Mouse (Mus musculus) MEL (cell line): ENCODE data around the gene Wdr89. TPM values are rescaled to one million over a fixed set of nuclear protein-coding genes. Genes with fewer than 3 reads are reported as not detected.

Experiments
- DNase-seq: peaks from one replicate; pipeline ENCODE4 v3.0.0; 2011; ENCODE audit warnings: low read depth, low spot score
- H3K27ac ChIP-seq: 2 replicates; pipeline ENCODE4 v1.5.1; 2012; ENCODE audit warnings: low read depth, mild to moderate bottlenecking, control low read depth, low read length, moderate library complexity; ENCODE audit not compliant: control insufficient read depth
- H3K27me3 ChIP-seq, 2 experiments: fragments of 150-350 bp in 1 of 2; sonication (generic) in 1 of 2; 2 replicates each; pipeline ENCODE4 v1.6.1; 2012; ENCODE audit warnings: low read length in 2 of 2, mild to moderate bottlenecking in 2 of 2, improper control_type of control experiment in 1 of 2, moderate library complexity in 1 of 2; ENCODE audit not compliant: insufficient read depth in 2 of 2, control insufficient read depth in 1 of 2
- H3K36me3 ChIP-seq, 2 experiments: 2 replicates each; pipeline ENCODE4 v1.6.1; 2012 to 2014; ENCODE audit warnings: low read length in 2 of 2, improper control_type of control experiment in 1 of 2, inconsistent platforms in 1 of 2, mild to moderate bottlenecking in 1 of 2; ENCODE audit not compliant: insufficient read depth in 2 of 2, control insufficient read depth in 1 of 2
- H3K4me1 ChIP-seq, 2 experiments: fragments of 150-350 bp in 1 of 2; sonication (generic) in 1 of 2; 2 replicates each; pipeline ENCODE4 v1.6.1; 2012; ENCODE audit warnings: low read length in 2 of 2, improper control_type of control experiment in 1 of 2, mild to moderate bottlenecking in 1 of 2; ENCODE audit not compliant: insufficient read depth in 2 of 2, control insufficient read depth in 1 of 2
- H3K4me3 ChIP-seq, 2 experiments: fragments of 150-350 bp in 1 of 2; sonication (generic) in 1 of 2; 2 replicates each; pipeline ENCODE4 v1.5.1; 2012; ENCODE audit warnings: low read depth in 2 of 2, low read length in 2 of 2, mild to moderate bottlenecking in 2 of 2, moderate library complexity in 2 of 2, control low read depth in 1 of 2, improper control_type of control experiment in 1 of 2; ENCODE audit not compliant: control insufficient read depth in 1 of 2, insufficient read depth in 1 of 2
- H3K79me2 ChIP-seq: 2 replicates; pipeline ENCODE4 v1.6.1; 2012; ENCODE audit warnings: mild to moderate bottlenecking, low read length, moderate library complexity; ENCODE audit not compliant: control insufficient read depth, poor library complexity, insufficient read depth
- H3K9ac ChIP-seq: 2 replicates; pipeline ENCODE4 v1.6.1; 2012; ENCODE audit warnings: low read depth, mild to moderate bottlenecking, control low read depth, low read length, moderate library complexity; ENCODE audit not compliant: control insufficient read depth, poor library complexity, severe bottlenecking
- H3K9me3 ChIP-seq: fragments of 150-350 bp; sonication (generic); replicated peaks from 2 replicates; pipeline ENCODE4 v1.6.1; 2012; ENCODE audit warnings: mild to moderate bottlenecking, low read length, improper control_type of control experiment, moderate library complexity; ENCODE audit not compliant: insufficient read depth
- BHLHE40 ChIP-seq: IDR thresholded peaks from 2 replicates; pipeline ENCODE4 v1.6.1; 2012; ENCODE audit warnings: low read depth, mild to moderate bottlenecking, inconsistent platforms, low read length, improper control_type of control experiment, borderline replicate concordance
- CHD1 ChIP-seq: IDR thresholded peaks from 2 replicates; pipeline ENCODE4 v1.6.1; 2012; ENCODE audit warnings: low read depth, mild to moderate bottlenecking, inconsistent platforms, low read length, improper control_type of control experiment
- ELF1 ChIP-seq: IDR thresholded peaks from 2 replicates; pipeline ENCODE4 v1.6.1; 2014; ENCODE audit warnings: low read depth, mild to moderate bottlenecking, inconsistent platforms, low read length, improper control_type of control experiment, moderate library complexity
- EP300 ChIP-seq, 2 experiments: IDR thresholded peaks; 2 replicates each; pipeline ENCODE4 v1.6.1; 2011; ENCODE audit warnings: improper control_type of control experiment in 2 of 2, low read length in 2 of 2, low read depth in 1 of 2, mild to moderate bottlenecking in 1 of 2
- JUND ChIP-seq: IDR thresholded peaks from 2 replicates; pipeline ENCODE4 v1.6.1; 2011; ENCODE audit warnings: low read depth, mild to moderate bottlenecking, improper control_type of control experiment, low read length
- KAT2A ChIP-seq: conservative IDR thresholded peaks from 2 replicates; pipeline ENCODE4 v1.6.1; 2012; ENCODE audit warnings: low read depth, low read length, improper control_type of control experiment, inconsistent platforms
- MAFK ChIP-seq: IDR thresholded peaks from 2 replicates; pipeline ENCODE4 v1.6.1; 2011; ENCODE audit warnings: low read depth, mild to moderate bottlenecking, low read length, improper control_type of control experiment, borderline replicate concordance
- MAX ChIP-seq: IDR thresholded peaks from 2 replicates; pipeline ENCODE4 v1.6.1; 2011; ENCODE audit warnings: low read length, improper control_type of control experiment
- MAZ ChIP-seq: IDR thresholded peaks from 2 replicates; pipeline ENCODE4 v1.6.1; 2012; ENCODE audit warnings: low read depth, mild to moderate bottlenecking, inconsistent platforms, low read length, improper control_type of control experiment
- MYC ChIP-seq: IDR thresholded peaks from 2 replicates; pipeline ENCODE4 v1.6.1; 2011; ENCODE audit warnings: low read depth, mild to moderate bottlenecking, low read length, improper control_type of control experiment, moderate library complexity
- NELFE ChIP-seq: IDR thresholded peaks from 2 replicates; pipeline ENCODE4 v1.6.1; 2011; ENCODE audit warnings: low read depth, low read length, improper control_type of control experiment
- POLR2A ChIP-seq, 2 experiments: IDR thresholded peaks; 2 replicates each; pipeline ENCODE4 v1.6.1; 2011 to 2012; ENCODE audit warnings: low read length in 2 of 2, mild to moderate bottlenecking in 2 of 2, control low read depth in 1 of 2, improper control_type of control experiment in 1 of 2, low read depth in 1 of 2, moderate library complexity in 1 of 2; ENCODE audit not compliant: control insufficient read depth in 1 of 2, insufficient read depth in 1 of 2, poor library complexity in 1 of 2
- POLR2AphosphoS2 ChIP-seq: IDR thresholded peaks from 2 replicates; pipeline ENCODE4 v1.6.1; 2011; ENCODE audit warnings: low read length, improper control_type of control experiment
- RAD21 ChIP-seq: IDR thresholded peaks from 2 replicates; pipeline ENCODE4 v1.6.1; 2011; ENCODE audit warnings: mild to moderate bottlenecking, low read depth, low read length, improper control_type of control experiment
- RCOR1 ChIP-seq: IDR thresholded peaks from 2 replicates; pipeline ENCODE4 v1.6.1; 2012; ENCODE audit warnings: low read depth, mild to moderate bottlenecking, inconsistent platforms, low read length, improper control_type of control experiment
- SIN3A ChIP-seq: IDR thresholded peaks from 2 replicates; pipeline ENCODE4 v1.6.1; 2012; ENCODE audit warnings: low read length, improper control_type of control experiment, inconsistent platforms
- SMC3 ChIP-seq: IDR thresholded peaks from 2 replicates; pipeline ENCODE4 v1.6.1; 2011; ENCODE audit warnings: low read depth, low read length, improper control_type of control experiment
- TBP ChIP-seq: IDR thresholded peaks from 2 replicates; pipeline ENCODE4 v1.8.0; 2011; ENCODE audit warnings: low read depth, low read length, improper control_type of control experiment
- TCF12 ChIP-seq: IDR thresholded peaks from 2 replicates; pipeline ENCODE4 v1.6.1; 2014; ENCODE audit warnings: low read depth, mild to moderate bottlenecking, inconsistent platforms, low read length, improper control_type of control experiment, moderate library complexity
- USF2 ChIP-seq, 2 experiments: IDR thresholded peaks; 2 replicates each; pipeline ENCODE4 v1.6.1; 2011 to 2012; ENCODE audit warnings: improper control_type of control experiment in 2 of 2, low read length in 2 of 2, borderline replicate concordance in 1 of 2, inconsistent platforms in 1 of 2, low read depth in 1 of 2, mild to moderate bottlenecking in 1 of 2; ENCODE audit not compliant: insufficient read depth in 1 of 2
- ZKSCAN1 ChIP-seq: IDR thresholded peaks from 2 replicates; pipeline ENCODE4 v1.6.1; 2012; ENCODE audit warnings: low read depth, mild to moderate bottlenecking, inconsistent platforms, low read length, improper control_type of control experiment, moderate library complexity
- ZMIZ1 ChIP-seq: IDR thresholded peaks from 2 replicates; pipeline ENCODE4 v1.6.1; 2012; ENCODE audit warnings: low read depth, mild to moderate bottlenecking, inconsistent platforms, low read length, improper control_type of control experiment, moderate library complexity
- ZNF384 ChIP-seq: IDR thresholded peaks from 2 replicates; pipeline ENCODE4 v1.6.1; 2012; ENCODE audit warnings: low read depth, mild to moderate bottlenecking, inconsistent platforms, low read length, improper control_type of control experiment
- polyA plus RNA-seq, 2 experiments: library from polyadenylated mRNA; stranded (reverse) in 1 of 2; unstranded in 1 of 2; fragments of >175 nt in 1 of 2; fragments of >200 nt in 1 of 2; gene quantifications; 2 replicates each; pipeline versions ENCODE4 v1.2.1 to v1.2.4; 2012; ENCODE audit warnings: low replicate concordance in 2 of 2, low read depth in 1 of 2; ENCODE audit not compliant: insufficient read length in 2 of 2, insufficient read depth in 1 of 2, missing spikeins in 1 of 2
- total RNA-seq: library from RNA; depleted of rRNA; stranded (reverse); fragments of 300-350 nt; gene quantifications from 2 replicates; pipeline ENCODE4 v1.2.3, GENCODE M21; 2012

Gene Wdr89
- total and polyA plus RNA-seq, 3 experiments: 10.2 to 57.8 (median 31.2) TPM

- DNase-seq: no peak
- no peak overlapping the region for H3K27ac ChIP-seq
Measured at GRCm38 (mm10) chr12:75654247-75654801, 15.0 kb downstream of the Wdr89 start.

GRCm38 (mm10) chr12:75649706-75650093 lies 19.6 kb downstream of the Wdr89 start:
- Histone ChIP-seq H3K9ac (no peak overlapping the region), H3K4me3 (no peak overlapping the region), H3K4me1 (no peaks in the 10 kb centered on the region), H3K36me3 (peaks cover 0 to 2% of the 10 kb centered on the region in 2 experiments; a peak in 2 of 4 replicates), H3K79me2 (no peaks in the 10 kb centered on the region), H3K27ac (no peak overlapping the region)
- TF ChIP-seq CHD1 (no peak), JUND (no peak), ZMIZ1 (no peak), SMC3 (no peak), RAD21 (no peak), MAFK (no peak), TCF12 (no peak), MYC (no peak), RCOR1 (no peak), MAZ (no peak), ZKSCAN1 (no peak), POLR2AphosphoS2 (no peak), ZNF384 (no peak), USF2 (IDR thresholded peaks at IDR 0.05; ENCODE audit: borderline replicate concordance in 1 of 2, insufficient read depth in 1 of 2, low read depth in 1 of 2, low read length in 2 of 2) (no peak), EP300 (IDR thresholded peaks at IDR 0.05; ENCODE audit: low read depth in 1 of 2, low read length in 2 of 2) (no peak), BHLHE40 (no peak), ELF1 (no peak), TBP (no peak), KAT2A (no peak), SIN3A (no peak)
- TF ChIP-seq, all 39 proteins: peak for 0
- no peaks in the 10 kb centered on the region for H3K9me3 ChIP-seq
- H3K27me3 ChIP-seq: no peaks in the 10 kb centered on the region
- no peak for DNase-seq

More at GRCm38 (mm10) chr12:75654247-75654801, 15.0 kb downstream of the Wdr89 start:
- H3K36me3 ChIP-seq: peaks cover 0 to 13% of the 10 kb centered on the region in 2 experiments; a peak in 2 of 4 replicates
- H3K27me3 ChIP-seq: no peaks in the 10 kb centered on the region
- TF ChIP-seq JUND: no peak
- no peak for TF ChIP-seq MAX
- TF ChIP-seq CHD1: no peak
- no peak for TF ChIP-seq POLR2A (IDR thresholded peaks at IDR 0.05; ENCODE audit: control insufficient read depth in 1 of 2, insufficient read depth in 1 of 2, low read depth in 1 of 2, low read length in 2 of 2, poor library complexity in 1 of 2)
- no peak for TF ChIP-seq NELFE
- TF ChIP-seq SMC3: no peak
- no peak for TF ChIP-seq TCF12
- H3K9ac ChIP-seq: no peak overlapping the region
- peaks cover 4 to 9% of the 10 kb centered on the region in 2 experiments; a peak in 3 of 4 replicates for H3K4me1 ChIP-seq
- H3K9me3 ChIP-seq: no peaks in the 10 kb centered on the region
- no peak overlapping the region for H3K4me3 ChIP-seq
- H3K79me2 ChIP-seq: no peaks in the 10 kb centered on the region
